Mouse (Mus musculus) cerebellum, adult 2 months (tissue): Measurements from ENCODE around the gene 2510039O18Rik.

ENCODE experiments used
- CTCF ChIP-seq: fragments of 200-500 bp; IDR thresholded peaks from 2 replicates; pipeline ENCODE4 v1.5.1; 2011; ENCODE audit warnings: low read depth, mild to moderate bottlenecking, control low read depth, low read length, moderate library complexity, borderline replicate concordance; ENCODE audit not compliant: insufficient read depth
- POLR2A ChIP-seq: fragments of 200-500 bp; IDR thresholded peaks from 2 replicates; pipeline ENCODE4 v1.6.1; 2011; ENCODE audit warnings: low read length, control low read depth, borderline replicate concordance; ENCODE audit not compliant: insufficient read depth

GRCm38 (mm10) chr4:147896411-147896810, 44.3 kb upstream of the 2510039O18Rik start:
- TF ChIP-seq CTCF: no peak
- TF ChIP-seq POLR2A: no peak
